Mouse (Mus musculus): ENCODE measurements around the gene Gm10696.
"Not testable (repeated sequence)": the region's sequence is repeated elsewhere in the genome, so short reads cannot be mapped to it uniquely, and the experiment has no call there.

Gm10696 gene

DNA sequence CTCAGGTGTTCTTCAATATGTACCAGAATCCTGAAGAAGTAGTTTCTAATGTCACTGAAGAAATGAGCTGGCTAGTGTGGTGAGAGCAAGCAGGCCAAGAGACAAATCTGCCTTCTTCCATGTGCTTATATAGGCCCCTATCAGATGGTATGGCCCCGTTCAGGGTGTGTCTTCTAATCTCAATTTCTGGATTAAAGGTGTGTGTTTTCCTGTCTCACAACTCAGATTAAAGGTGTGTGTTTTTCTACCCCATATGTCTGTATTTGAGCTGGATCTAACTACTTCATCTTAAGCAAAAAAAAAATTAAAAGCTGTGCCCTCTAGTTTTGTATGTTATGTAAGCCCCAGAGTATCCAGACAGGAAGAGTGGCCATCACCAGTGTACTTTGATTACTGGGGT, at the start of gene Gm10696:
Gene Gm10696, minus strand, starts transcription at position 101 of the 400 bp plus-strand sequence.
- DNase-seq: not testable (repeated sequence)

- DNase-seq: not testable (repeated sequence)
These were observed 18.4 kb upstream of the Gm10696 start, which contains the start of gene Gm5286 for GRCm38 (mm10) chr3:94196414-94196813. Gm5286 (plus strand) TSS chr3:94196714.

GRCm38 (mm10) chr3:94167351-94167750, 10.6 kb downstream of the Gm10696 start:
- not testable (repeated sequence) for DNase-seq

Measured in spleen, adult 18-20 months (tissue).